34 mouse cellular contexts compared by ENCODE assay signal in genomic region chr13:30607881-30608280, GRCm38 (mm10). TPM values are rescaled to one million over a fixed set of nuclear protein-coding genes. Genes with fewer than 3 reads are reported as not detected.
A peak's percentile ranks its signal among the peaks of the same experiment; 100 is the strongest.
DNase-seq lines count a peak whose midpoint lies in the region; ATAC-seq lines count a peak whose summit lies in the region.
"Had no signal": no experiment of that assay in that cellular context is flagged by ENCODE, and none has a peak within 500 bp of the region (broad histone marks: within the 10 kb centered on the region; RNA-seq: fewer than 3 reads in every experiment).

No protein-coding gene starts in this region.

- ATAC-seq in kidney, embryonic 16.5 days (ENCODE audit: low FRiP score, low TSS enrichment), result no peak
- ATAC-seq: CD4-positive, CD25-positive, alpha-beta regulatory T cell, adult 4 months; forebrain, embryonic 15.5 days; hindbrain, postnatal 0 days; intestine, embryonic 15.5 days; midbrain, embryonic 15.5 days had no signal

- no peak overlapping the region for H3K27ac ChIP-seq in kidney, embryonic 16.5 days (ENCODE audit: low read length)
- H3K27ac ChIP-seq: embryonic facial prominence, embryonic 13.5 days; forebrain, embryonic 10.5 days; forebrain, embryonic 15.5 days; hindbrain, embryonic 12.5 days; hindbrain, postnatal 0 days; intestine, embryonic 15.5 days; limb, embryonic 10.5 days; limb, embryonic 15.5 days; liver, embryonic 13.5 days; midbrain, embryonic 10.5 days; midbrain, embryonic 15.5 days; neural tube, embryonic 15.5 days; stomach, postnatal 0 days had no signal

- WGBS in kidney, embryonic 16.5 days, result 77% methylated on average over 6 of the region's 6 CpGs

- no peaks in the 10 kb centered on the region for H3K36me3 ChIP-seq in kidney, embryonic 16.5 days (ENCODE audit: insufficient read depth, low read length)
- H3K36me3 ChIP-seq: embryonic facial prominence, embryonic 13.5 days; forebrain, embryonic 10.5 days; forebrain, embryonic 15.5 days; hindbrain, embryonic 12.5 days; intestine, embryonic 15.5 days; limb, embryonic 10.5 days; limb, embryonic 15.5 days; liver, embryonic 13.5 days; midbrain, embryonic 10.5 days; midbrain, embryonic 15.5 days; neural tube, embryonic 15.5 days had no signal

- no peak overlapping the region for H3K4me2 ChIP-seq in kidney, embryonic 16.5 days (replicated peaks; ENCODE audit: low read depth, low read length)
- H3K4me2 ChIP-seq: embryonic facial prominence, embryonic 13.5 days; forebrain, embryonic 15.5 days; heart, embryonic 11.5 days; hindbrain, embryonic 12.5 days; intestine, embryonic 15.5 days; limb, embryonic 15.5 days; liver, embryonic 13.5 days; midbrain, embryonic 15.5 days; neural tube, embryonic 15.5 days had no signal

- no peaks in the 10 kb centered on the region for H3K27me3 ChIP-seq in kidney, embryonic 16.5 days (ENCODE audit: insufficient read depth, low read length)
- H3K27me3 ChIP-seq: embryonic facial prominence, embryonic 13.5 days; forebrain, embryonic 15.5 days; hindbrain, embryonic 12.5 days; intestine, embryonic 15.5 days; limb, embryonic 15.5 days; liver, embryonic 13.5 days; midbrain, embryonic 15.5 days; neural tube, embryonic 15.5 days had no signal

- H3K9me3 ChIP-seq in kidney, embryonic 16.5 days (ENCODE audit: low read length), result no peaks in the 10 kb centered on the region
- H3K9me3 ChIP-seq: embryonic facial prominence, embryonic 13.5 days; forebrain, embryonic 10.5 days; forebrain, embryonic 15.5 days; hindbrain, embryonic 12.5 days; intestine, embryonic 15.5 days; limb, embryonic 10.5 days; limb, embryonic 15.5 days; liver, embryonic 13.5 days; midbrain, embryonic 10.5 days; midbrain, embryonic 15.5 days; neural tube, embryonic 15.5 days had no signal

- no peak overlapping the region for H3K9ac ChIP-seq in kidney, embryonic 16.5 days (replicated peaks; ENCODE audit: low read length)
- H3K9ac ChIP-seq: embryonic facial prominence, embryonic 13.5 days; forebrain, embryonic 15.5 days; hindbrain, embryonic 12.5 days; intestine, embryonic 15.5 days; limb, embryonic 15.5 days; liver, embryonic 13.5 days; midbrain, embryonic 15.5 days; neural tube, embryonic 15.5 days had no signal

- H3K4me1 ChIP-seq in kidney, embryonic 16.5 days (ENCODE audit: insufficient read depth, low read length), result no peaks in the 10 kb centered on the region
- H3K4me1 ChIP-seq: embryonic facial prominence, embryonic 13.5 days; forebrain, embryonic 10.5 days; forebrain, embryonic 15.5 days; hindbrain, embryonic 12.5 days; intestine, embryonic 15.5 days; limb, embryonic 10.5 days; limb, embryonic 15.5 days; liver, embryonic 13.5 days; midbrain, embryonic 10.5 days; midbrain, embryonic 15.5 days; neural tube, embryonic 15.5 days had no signal

- intact Hi-C loops in left cerebral cortex, postnatal 25 days (cut with DNase I), result loop anchor here (1.0 kb wide), 1 partner anchor 178 kb away; no protein-coding TSS in a partner anchor

- H3K4me3 ChIP-seq in kidney, embryonic 16.5 days (ENCODE audit: low read length), result no peak overlapping the region
- H3K4me3 ChIP-seq: embryonic facial prominence, embryonic 13.5 days; forebrain, embryonic 10.5 days; forebrain, embryonic 15.5 days; hindbrain, embryonic 12.5 days; intestine, embryonic 15.5 days; limb, embryonic 10.5 days; limb, embryonic 15.5 days; liver, embryonic 13.5 days; midbrain, embryonic 10.5 days; midbrain, embryonic 15.5 days; neural tube, embryonic 15.5 days had no signal

- peak; percentile 18 to 31 for DNase-seq in layer of hippocampus, adult 8-10 months (ENCODE audit: low spot score in 2 of 2)
- DNase-seq in layer of hippocampus, postnatal 10 days (ENCODE audit: low spot score in 2 of 2), result no peak
- peak; percentile 26 to 50 for DNase-seq in right cerebral cortex, adult 2 months (ENCODE audit: low spot score in 2 of 2)
- DNase-seq in right cerebral cortex, postnatal 14 days, result no peak
- DNase-seq in left cerebral cortex, postnatal 25 days (ENCODE audit: low spot score in 2 of 2), result peak; percentile 47 to 87
- peak; percentile 85 for DNase-seq in telencephalon, adult 2 months (ENCODE audit: low read depth, low spot score)
- DNase-seq in thymus, adult 18-20 months, result no peak
- DNase-seq: adrenal gland, postnatal 25 days; cerebellum, adult 18-20 months; cerebellum, postnatal 10 days; gastrocnemius, postnatal 25 days; heart, postnatal 36 days; kidney, adult 8-10 months; kidney, postnatal 10 days; liver, embryonic 13.5 days; lung, adult 2 months; lung, postnatal 14 days; retina, postnatal 1 day; thymus, postnatal 4 days had no signal

RNA-seq across cellular contexts. Expression of gene Dusp22, which starts 51.9 kb away (rescaled TPM):
- total RNA-seq in layer of hippocampus, adult 8-10 months (2022), result 10 to 100 TPM; 23.1 to 25.5 (median 23.9) TPM
- 10 to 100 TPM; 23.8 to 26.3 TPM for total RNA-seq in layer of hippocampus, postnatal 10 days (2021)
- total RNA-seq in left cerebral cortex, postnatal 25 days (2021), result 10 to 100 TPM; 34.1 to 35.5 TPM
- polyA plus RNA-seq in kidney, embryonic 16.5 days (2015; fragmentation: Nextera tagmentation; extraction: Ambion mirVana), result 19.1 and 20.4 TPM in 2 replicates

Comparison
In these comparisons a context has a peak if more than half of its experiments do, and no peak if none do; other contexts are left out.
1. DNase-seq: peak in layer of hippocampus, adult 8-10 months (2 of 2), right cerebral cortex, adult 2 months (2 of 2), left cerebral cortex, postnatal 25 days (2 of 2) and telencephalon, adult 2 months (single experiment); none in layer of hippocampus, postnatal 10 days (0 of 2), right cerebral cortex, postnatal 14 days (single experiment) and thymus, adult 18-20 months (0 of 2).